Mouse (Mus musculus) thymus, adult 2 months (tissue): Measurements from ENCODE around the gene Prpf6.

Experiments
- CTCF ChIP-seq: fragments of 200-500 bp; IDR thresholded peaks from 2 replicates; pipeline ENCODE4 v1.5.1; 2012; ENCODE audit warnings: mild to moderate bottlenecking, control low read depth, low read length, moderate library complexity, borderline replicate concordance; ENCODE audit not compliant: control insufficient read depth, poor library complexity, insufficient read depth; ENCODE audit errors: extremely low read depth
- POLR2A ChIP-seq: fragments of 200-500 bp; IDR thresholded peaks from 2 replicates; pipeline ENCODE4 v1.6.1; 2012; ENCODE audit warnings: mild to moderate bottlenecking, low read length, control low read depth, moderate library complexity; ENCODE audit not compliant: control insufficient read depth, poor library complexity, insufficient read depth; ENCODE audit errors: extremely low read depth

DNA sequence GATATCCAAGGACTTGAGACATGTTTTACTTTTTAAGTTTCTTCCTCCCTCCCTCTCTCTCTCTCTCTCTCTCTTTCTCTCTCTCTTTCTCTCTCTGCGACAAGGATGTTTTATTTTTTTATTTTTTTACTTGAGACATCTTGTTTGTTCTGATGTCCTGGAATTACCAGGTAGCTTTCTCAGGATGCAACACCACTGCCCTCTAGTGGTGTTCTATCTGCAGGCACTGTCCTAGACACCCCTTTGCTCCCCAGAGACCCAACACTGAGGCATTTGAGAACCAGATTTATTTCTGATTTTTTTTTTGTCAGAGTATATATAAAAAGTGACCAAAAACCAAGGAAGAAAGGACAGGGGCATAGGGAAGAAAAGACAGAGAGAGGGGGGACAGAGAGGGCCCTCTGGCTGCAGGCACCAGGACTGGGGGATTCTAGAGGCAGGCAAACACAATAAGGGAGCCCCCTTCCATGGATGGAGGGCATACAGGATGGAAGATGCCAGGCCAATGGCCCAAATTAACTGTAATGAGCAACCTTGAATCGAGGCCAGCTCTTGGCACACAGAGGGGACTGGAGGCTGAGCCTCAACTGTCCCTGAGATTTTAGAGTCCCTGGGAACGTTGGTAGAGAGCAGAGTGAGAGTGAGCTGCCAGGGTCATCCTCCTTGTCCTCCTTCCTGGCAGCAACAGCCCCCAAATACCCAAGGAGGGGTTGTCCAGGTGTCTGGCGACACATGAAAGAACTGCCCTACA is 3.5 kb downstream of the Prpf6 start:
- TF ChIP-seq CTCF (no peak), POLR2A (no peak)
